Comparison of ENCODE assay signal across 25 mouse cellular contexts in genomic region chr12:39648952-39649351, GRCm38 (mm10).
"Had no signal": no experiment of that assay in that cellular context is flagged by ENCODE, and none has a peak within 500 bp of the region (broad histone marks: within the 10 kb centered on the region; RNA-seq: fewer than 3 reads in every experiment).

No protein-coding gene starts in this region.

- H3K9ac ChIP-seq: heart, embryonic 12.5 days; hindbrain, embryonic 12.5 days; hindbrain, embryonic 15.5 days; limb, embryonic 12.5 days; liver, embryonic 13.5 days; liver, embryonic 15.5 days had no signal

- DNase-seq: gastrocnemius, postnatal 14 days; gastrocnemius, postnatal 36 days; heart, adult 18-20 months; heart, postnatal 10 days; heart, postnatal 4 days; kidney, adult 11 months; kidney, adult 8-10 months; kidney, postnatal 10 days; kidney, postnatal 25 days; kidney, postnatal 4 days; liver; liver, embryonic 13.5 days had no signal

- H3K4me2 ChIP-seq: heart, embryonic 12.5 days; hindbrain, embryonic 12.5 days; hindbrain, embryonic 15.5 days; limb, embryonic 12.5 days; liver, embryonic 11.5 days; liver, embryonic 13.5 days; liver, embryonic 15.5 days had no signal

- H3K4me1 ChIP-seq: heart, embryonic 10.5 days; heart, embryonic 12.5 days; hindbrain, embryonic 10.5 days; hindbrain, embryonic 12.5 days; hindbrain, embryonic 15.5 days; limb, embryonic 10.5 days; limb, embryonic 12.5 days; liver, embryonic 13.5 days; liver, embryonic 15.5 days had no signal

- H3K27ac ChIP-seq: heart, embryonic 10.5 days; hindbrain, embryonic 10.5 days; hindbrain, embryonic 12.5 days; hindbrain, embryonic 15.5 days; hindbrain, postnatal 0 days; layer of hippocampus, adult 2 months; left cerebral cortex, adult 2 months; limb, embryonic 10.5 days; limb, embryonic 12.5 days; liver, embryonic 13.5 days; liver, embryonic 15.5 days had no signal

- H3K4me3 ChIP-seq: heart, embryonic 10.5 days; heart, embryonic 12.5 days; hindbrain, embryonic 10.5 days; hindbrain, embryonic 12.5 days; hindbrain, embryonic 15.5 days; layer of hippocampus, adult 2 months; left cerebral cortex, adult 2 months; limb, embryonic 10.5 days; limb, embryonic 12.5 days; liver, embryonic 13.5 days; liver, embryonic 15.5 days had no signal

- ATAC-seq: hindbrain, postnatal 0 days; intestine, embryonic 16.5 days had no signal

- H3K27me3 ChIP-seq: heart, embryonic 12.5 days; hindbrain, embryonic 12.5 days; hindbrain, embryonic 15.5 days; limb, embryonic 12.5 days; liver, embryonic 13.5 days; liver, embryonic 15.5 days had no signal

- H3K36me3 ChIP-seq: heart, embryonic 10.5 days; heart, embryonic 12.5 days; hindbrain, embryonic 10.5 days; hindbrain, embryonic 12.5 days; hindbrain, embryonic 15.5 days; limb, embryonic 10.5 days; limb, embryonic 12.5 days; liver, embryonic 13.5 days; liver, embryonic 15.5 days had no signal

- H3K9me3 ChIP-seq: heart, embryonic 10.5 days; heart, embryonic 12.5 days; hindbrain, embryonic 10.5 days; hindbrain, embryonic 12.5 days; hindbrain, embryonic 15.5 days; limb, embryonic 10.5 days; limb, embryonic 12.5 days; liver, embryonic 13.5 days; liver, embryonic 15.5 days had no signal
